Mouse (Mus musculus): ENCODE measurements around the gene Pgr.

Gene Pgr

DNA sequence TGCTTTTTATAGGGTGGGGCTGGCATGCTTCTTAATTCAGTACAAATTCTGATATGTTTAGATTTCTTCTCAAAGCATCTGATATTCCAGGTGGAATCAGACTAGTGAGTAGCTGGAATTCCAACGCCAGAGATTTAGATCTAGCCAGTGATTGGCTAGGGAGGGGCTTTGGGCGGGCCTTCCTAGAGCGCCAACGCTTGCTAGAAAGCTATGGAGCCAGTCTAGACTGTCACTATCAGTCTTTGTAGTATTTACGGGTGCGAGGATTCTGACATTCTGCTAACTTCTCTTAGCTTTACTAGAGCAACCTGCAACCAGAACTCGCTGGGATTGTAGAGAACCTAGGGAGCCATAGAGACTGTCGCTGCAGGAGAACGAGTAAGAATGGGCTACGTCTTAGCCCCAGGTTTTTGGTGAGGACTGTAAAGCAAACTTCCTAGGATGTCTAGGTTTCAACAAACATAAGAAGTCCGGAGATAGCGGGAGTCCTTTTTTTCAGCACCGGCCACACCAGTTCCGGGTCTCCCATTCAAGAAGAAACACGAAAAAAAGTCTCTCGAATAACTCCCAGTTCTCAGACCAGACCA, at the start of gene Pgr:
Pgr (plus strand) TSS at position 218 of the 587 bp plus-strand sequence.
- peak; percentile 42 to 46 for DNase-seq (ENCODE audit: low spot score in 2 of 2)

GRCm38 (mm10) chr9:8857455-8857854, 42.2 kb upstream of the Pgr start:
- no peak for DNase-seq (ENCODE audit: low spot score in 2 of 2)

DNA sequence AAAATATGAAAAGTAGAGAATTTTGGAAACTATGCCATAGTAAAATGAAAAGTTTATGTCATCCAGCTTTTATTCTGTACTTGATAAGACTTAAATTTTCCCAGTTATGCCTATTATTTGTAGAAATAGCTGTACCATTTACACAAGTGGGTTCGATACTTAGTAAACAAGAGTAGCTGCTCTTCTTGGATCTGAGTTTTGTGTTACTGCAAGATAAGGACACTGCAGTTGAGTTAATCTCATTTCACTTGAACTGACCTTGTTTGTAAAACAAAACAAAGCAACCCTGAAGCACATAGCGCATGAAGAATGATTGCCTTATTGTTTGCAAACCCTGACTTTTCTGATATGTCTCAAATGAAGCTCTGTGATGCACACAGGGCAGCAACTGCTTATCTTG, 31.1 kb upstream of the Pgr start:
- DNase-seq (ENCODE audit: low spot score in 2 of 2): no peak

DNA sequence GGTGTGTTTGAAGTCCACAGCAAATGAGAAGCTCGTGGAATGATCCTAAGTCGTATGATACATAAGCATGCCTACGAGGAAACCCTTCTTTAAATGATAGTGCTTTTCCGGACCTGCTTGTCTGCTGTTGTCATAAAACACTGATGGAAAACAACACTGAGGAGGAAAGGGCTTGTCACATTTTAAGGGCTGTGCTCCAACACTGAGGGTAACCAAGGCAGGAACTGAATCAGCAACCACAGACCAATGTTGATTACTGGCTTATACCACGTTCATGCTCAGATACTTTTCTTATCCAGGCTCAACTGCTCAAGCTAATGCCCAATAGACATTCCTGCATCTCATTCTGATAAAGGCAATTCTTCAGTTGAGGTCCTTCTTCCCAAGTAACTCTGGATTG, 4.4 kb upstream of the Pgr start:
- DNase-seq (ENCODE audit: low spot score in 2 of 2): no peak

- DNase-seq (ENCODE audit: low spot score in 2 of 2): peak; percentile 5 to 21
Observed at GRCm38 (mm10) chr9:8900203-8901012, 775 bp downstream of the Pgr start.

DNA sequence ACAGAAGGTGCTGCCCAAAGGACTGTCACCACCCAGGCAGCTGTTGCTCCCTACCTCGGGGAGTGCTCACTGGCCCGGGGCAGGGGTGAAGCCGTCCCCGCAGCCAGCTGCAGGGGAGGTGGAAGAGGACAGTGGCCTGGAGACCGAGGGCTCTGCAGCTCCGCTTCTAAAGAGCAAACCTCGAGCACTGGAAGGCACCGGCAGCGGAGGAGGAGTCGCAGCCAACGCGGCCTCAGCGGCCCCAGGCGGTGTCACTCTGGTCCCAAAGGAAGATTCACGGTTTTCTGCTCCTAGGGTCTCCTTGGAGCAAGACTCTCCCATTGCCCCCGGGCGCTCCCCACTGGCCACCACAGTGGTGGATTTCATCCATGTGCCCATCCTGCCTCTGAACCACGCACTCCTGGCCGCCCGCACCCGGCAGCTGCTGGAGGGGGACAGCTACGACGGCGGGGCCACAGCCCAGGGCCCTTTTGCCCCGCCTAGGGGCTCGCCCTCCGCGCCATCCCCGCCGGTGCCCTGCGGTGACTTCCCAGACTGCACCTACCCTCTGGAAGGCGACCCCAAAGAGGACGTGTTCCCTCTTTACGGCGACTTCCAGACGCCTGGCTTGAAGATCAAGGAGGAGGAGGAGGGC, 1.5 kb downstream of the Pgr start:
- DNase-seq (ENCODE audit: low spot score in 2 of 2): peak; percentile 28 to 43

- DNase-seq (ENCODE audit: low spot score in 2 of 2): peak; percentile 58 to 69
Observed at GRCm38 (mm10) chr9:8901647-8902131, 2.1 kb downstream of the Pgr start.

GRCm38 (mm10) chr9:8902277-8902676, 2.6 kb downstream of the Pgr start:
- DNase-seq (ENCODE audit: low spot score in 2 of 2): peak; percentile 5 to 28

DNA sequence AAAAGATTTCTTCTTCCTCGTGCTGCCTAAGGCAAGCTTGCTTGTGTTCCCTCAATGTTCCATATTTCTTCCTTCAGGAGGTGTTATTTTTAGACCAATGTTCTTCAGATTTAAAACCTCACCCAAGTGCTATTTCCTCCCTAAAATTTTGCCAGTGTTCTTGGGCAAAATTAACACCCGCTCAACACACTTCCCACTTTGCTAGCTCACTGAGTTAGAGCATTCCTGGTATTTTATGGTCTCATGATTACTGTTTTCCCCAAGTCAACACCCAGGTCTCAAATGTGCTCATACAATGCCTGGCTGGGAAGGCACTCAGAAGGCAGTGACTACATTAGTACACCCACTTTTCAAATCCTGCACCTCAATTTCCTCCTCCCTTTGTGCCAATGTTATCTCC, 27.9 kb downstream of the Pgr start:
- DNase-seq (ENCODE audit: low spot score in 2 of 2): peak; percentile 11 to 15

- DNase-seq (ENCODE audit: low spot score in 2 of 2): no peak
Observed at GRCm38 (mm10) chr9:8937753-8938152, 38.1 kb downstream of the Pgr start.

- no peak for DNase-seq (ENCODE audit: low spot score in 2 of 2)
Observed at GRCm38 (mm10) chr9:8953306-8953705, 53.7 kb downstream of the Pgr start.

- DNase-seq (ENCODE audit: low spot score in 2 of 2): peak; percentile 55 to 58
Observed at GRCm38 (mm10) chr9:8964512-8965133, 65.0 kb downstream of the Pgr start.

DNA sequence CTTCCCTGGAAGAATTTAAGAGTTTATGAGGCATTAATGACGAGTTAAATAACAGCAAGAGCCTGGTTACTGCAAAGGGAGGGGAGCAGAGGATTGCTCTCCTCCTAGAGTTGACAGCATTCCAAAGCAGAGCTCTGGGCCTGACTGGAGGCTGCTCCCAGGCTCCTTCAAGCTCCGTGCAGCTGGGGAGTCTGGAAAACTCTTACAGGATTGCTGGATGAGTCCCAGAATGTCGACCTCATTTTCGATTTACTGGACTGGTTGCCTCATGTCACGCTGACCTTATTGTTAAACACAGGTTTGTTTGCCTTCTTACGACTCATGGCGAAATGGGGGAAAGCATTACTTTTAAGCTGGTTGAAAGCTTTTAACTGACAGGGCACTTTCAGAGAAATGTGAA, 70.6 kb downstream of the Pgr start:
- DNase-seq (ENCODE audit: low spot score in 2 of 2): no peak

GRCm38 (mm10) chr9:8971491-8971890, 71.9 kb downstream of the Pgr start, which contains the start of gene Gm16485:
Gm16485 (plus strand) TSS chr9:8971791.
- no peak for DNase-seq (ENCODE audit: low spot score in 2 of 2)

DNA sequence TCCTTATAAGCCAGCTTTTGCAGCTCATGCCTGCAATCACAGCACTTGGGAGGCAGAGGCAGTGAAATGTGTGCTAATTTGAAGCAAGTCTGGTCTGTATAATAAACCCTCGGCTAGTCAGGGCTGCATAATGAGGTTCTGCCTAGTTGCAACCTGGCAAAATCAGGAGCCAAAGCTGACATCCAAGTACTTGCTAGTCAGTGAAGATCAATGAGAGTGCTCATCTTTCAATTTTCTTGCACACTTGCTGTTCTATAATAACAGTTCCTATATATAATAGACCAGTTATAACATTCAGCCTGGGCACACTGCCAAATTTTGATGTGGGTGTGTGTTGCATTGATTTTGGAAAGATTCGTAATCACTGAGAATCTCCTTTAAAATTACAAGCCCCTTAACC, 78.1 kb downstream of the Pgr start:
- peak; percentile 65 to 69 for DNase-seq (ENCODE audit: low spot score in 2 of 2)

GRCm38 (mm10) chr9:8982315-8982714, 82.7 kb downstream of the Pgr start:
- no peak for DNase-seq (ENCODE audit: low spot score in 2 of 2)

DNA sequence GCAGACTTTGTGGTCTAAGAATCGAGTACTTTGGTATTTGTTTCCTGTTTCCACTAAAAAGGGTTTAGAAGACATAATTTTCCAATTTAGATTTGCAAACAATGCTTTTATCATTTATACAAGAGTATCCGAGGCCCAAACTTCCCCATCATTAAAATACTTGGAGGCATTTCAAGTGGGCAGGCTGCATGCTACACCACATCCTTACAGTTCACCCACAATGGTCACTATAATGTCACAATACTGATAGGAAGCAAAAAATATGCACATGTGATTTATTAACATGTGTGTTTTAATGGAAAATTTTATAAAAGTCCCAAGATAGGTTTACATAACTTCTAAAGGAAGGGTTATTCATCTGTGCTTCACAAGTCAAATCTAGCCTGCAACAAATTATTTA, 96.9 kb downstream of the Pgr start:
- no peak for DNase-seq (ENCODE audit: low spot score in 2 of 2)

DNA sequence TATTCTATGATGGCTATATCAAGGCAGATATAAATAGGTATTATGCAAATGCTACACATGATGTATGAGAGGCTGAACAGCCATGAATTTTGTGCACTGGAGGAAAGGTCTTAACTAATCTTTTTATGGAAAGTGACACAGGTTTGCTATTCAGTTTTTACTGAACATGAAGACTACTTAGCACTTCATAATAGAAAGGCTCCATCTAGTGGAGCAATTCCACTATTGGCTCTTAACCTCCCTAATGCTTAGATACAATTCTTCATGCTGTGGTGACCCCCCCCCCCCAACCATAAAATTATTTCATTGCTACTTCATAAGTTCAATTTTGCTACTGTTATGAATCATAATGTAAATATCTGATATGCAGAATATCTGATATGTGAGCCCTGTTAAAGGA, 101.5 kb downstream of the Pgr start:
- DNase-seq (ENCODE audit: low spot score in 2 of 2): no peak

DNA sequence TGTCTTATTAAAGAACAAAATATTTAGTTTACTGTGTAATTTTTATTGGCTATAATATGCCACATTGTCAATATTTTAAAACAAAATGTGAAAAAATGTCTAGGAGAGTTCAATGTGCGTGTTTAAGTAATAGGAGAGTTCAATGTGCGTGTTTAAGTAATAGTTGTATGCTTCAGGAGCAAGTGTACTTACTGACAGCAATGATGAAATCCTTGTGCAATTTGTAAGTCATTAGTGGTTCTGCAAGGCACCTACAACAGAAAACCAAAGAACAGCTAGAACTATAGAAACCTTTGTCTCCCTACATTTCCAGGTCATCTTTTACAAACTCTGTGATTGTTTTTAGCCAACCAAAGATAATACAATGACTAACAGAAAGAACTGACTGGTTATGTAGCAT, 115.5 kb downstream of the Pgr start:
- DNase-seq (ENCODE audit: low spot score in 2 of 2): no peak

Data from right cerebral cortex, adult 2 months (tissue).